Mouse (Mus musculus) heart, postnatal 14 days (tissue): ENCODE measurements around the gene Myt1l. TPM values are rescaled to one million over a fixed set of nuclear protein-coding genes. Genes with fewer than 3 reads are reported as not detected.

Experiments used
- DNase-seq, 2 experiments: peaks; one replicate each; pipeline ENCODE4 v3.0.0; 2021 to 2022
- intact Hi-C: fragments of 180-260 bp; cut with DNase I; formaldehyde crosslinking; loops from one replicate; pipeline ENCODE4 v1.15.1; 2025
- total RNA-seq, 2 experiments: library from RNA; stranded (reverse); gene quantifications; 2 replicates each; pipeline ENCODE4 v1.2.3; 2021

Gene Myt1l
- total RNA-seq, 2 experiments from 2014 or later = not detected

- peak; percentile 3 to 42 for DNase-seq
- intact Hi-C loops = loop anchor here (5.0 kb wide), 1 partner anchor 92 kb away; no protein-coding TSS in a partner anchor
Measured at GRCm38 (mm10) chr12:29795107-29795673, 267.0 kb downstream of the Myt1l start.

GRCm38 (mm10) chr12:29798595-29799391 lies 270.6 kb downstream of the Myt1l start:
- no peak for DNase-seq
- intact Hi-C loops = loop anchor here (5.0 kb wide), 1 partner anchor 89 kb away; no protein-coding TSS in a partner anchor

- DNase-seq = no peak
- intact Hi-C loops = no loop called here
Measured at GRCm38 (mm10) chr12:29806415-29806814, 278.2 kb downstream of the Myt1l start.

- intact Hi-C loops = no loop called here
- DNase-seq = no peak
Measured at GRCm38 (mm10) chr12:29809569-29810185, 281.5 kb downstream of the Myt1l start.

GRCm38 (mm10) chr12:29815466-29815865 lies 287.3 kb downstream of the Myt1l start:
- DNase-seq = no peak
- intact Hi-C loops = no loop called here

GRCm38 (mm10) chr12:29816130-29816529 lies 287.9 kb downstream of the Myt1l start:
- no peak for DNase-seq
- intact Hi-C loops = no loop called here

- intact Hi-C loops = no loop called here
- DNase-seq = peak; percentile 36 to 46
Measured at GRCm38 (mm10) chr12:29816761-29817160, 288.6 kb downstream of the Myt1l start.

GRCm38 (mm10) chr12:29822216-29822615 lies 294.0 kb downstream of the Myt1l start:
- intact Hi-C loops = no loop called here
- no peak for DNase-seq

- intact Hi-C loops = no loop called here
- no peak for DNase-seq
Measured at GRCm38 (mm10) chr12:29823766-29824417, 295.7 kb downstream of the Myt1l start.

- DNase-seq = no peak
- intact Hi-C loops = no loop called here
Measured at GRCm38 (mm10) chr12:29830571-29830970, 302.4 kb downstream of the Myt1l start.

GRCm38 (mm10) chr12:29831356-29831755 lies 303.2 kb downstream of the Myt1l start:
- no peak for DNase-seq
- intact Hi-C loops = no loop called here

- peak in 1 of 2 experiments; percentile 25 for DNase-seq
- intact Hi-C loops = loop anchor here (1.0 to 5.0 kb wide), 3 partner anchors 41 to 161 kb away; no protein-coding TSS in a partner anchor
Measured at GRCm38 (mm10) chr12:29837301-29837791, 309.2 kb downstream of the Myt1l start.

- no peak for DNase-seq
- intact Hi-C loops = loop anchor here (5.0 kb wide), 1 partner anchor 44 kb away; no protein-coding TSS in a partner anchor
Measured at GRCm38 (mm10) chr12:29838421-29838820, 310.2 kb downstream of the Myt1l start.

- intact Hi-C loops = no loop called here
Measured at GRCm38 (mm10) chr12:29849936-29850335, 321.8 kb downstream of the Myt1l start.

GRCm38 (mm10) chr12:29854151-29854585 lies 326.0 kb downstream of the Myt1l start:
- intact Hi-C loops = no loop called here
- DNase-seq = no peak

More at GRCm38 (mm10) chr12:29849936-29850335, 321.8 kb downstream of the Myt1l start:
- DNase-seq = no peak

- intact Hi-C loops = no loop called here
- DNase-seq = peak; percentile 57 to 73
Measured at GRCm38 (mm10) chr12:29855007-29855406, 326.8 kb downstream of the Myt1l start.

GRCm38 (mm10) chr12:29860986-29861385 lies 332.8 kb downstream of the Myt1l start:
- intact Hi-C loops = no loop called here
- DNase-seq = no peak

GRCm38 (mm10) chr12:29868295-29868694 lies 340.1 kb downstream of the Myt1l start:
- intact Hi-C loops = no loop called here
- no peak for DNase-seq

GRCm38 (mm10) chr12:29868781-29869180 lies 340.6 kb downstream of the Myt1l start:
- intact Hi-C loops = no loop called here
- DNase-seq = no peak

- no peak for DNase-seq
- intact Hi-C loops = no loop called here
Measured at GRCm38 (mm10) chr12:29872156-29872815, 344.1 kb downstream of the Myt1l start.
